Mouse (Mus musculus): ENCODE measurements at regions not wholly inside any gene's neighbourhood (a gene's known extent, or its start where the extent isn't known, plus 50 kb on each side); places are given as distances from the start of the nearest gene placed in this dataset.

DNA sequence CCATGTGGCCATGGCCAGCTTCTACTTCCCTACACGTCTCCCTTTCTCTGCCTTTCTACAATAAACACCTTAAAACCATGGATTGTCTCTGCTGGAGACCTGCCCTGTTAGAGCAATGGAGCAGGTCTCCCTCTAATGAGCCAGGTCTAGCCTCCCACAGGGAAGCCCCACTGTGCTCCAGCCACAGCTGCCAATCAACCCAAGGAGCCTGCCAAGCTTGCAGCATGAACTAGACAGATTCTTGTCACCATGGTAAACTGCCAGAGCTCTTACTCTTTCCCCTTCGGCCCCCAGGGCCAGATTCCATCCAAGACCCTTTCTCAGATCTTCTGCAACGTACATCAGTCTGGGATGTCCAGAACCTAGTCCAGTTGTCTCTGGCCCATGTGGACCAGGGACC, 217.1 kb upstream of the Fam241a start:
- DNase-seq, result no peak

DNA sequence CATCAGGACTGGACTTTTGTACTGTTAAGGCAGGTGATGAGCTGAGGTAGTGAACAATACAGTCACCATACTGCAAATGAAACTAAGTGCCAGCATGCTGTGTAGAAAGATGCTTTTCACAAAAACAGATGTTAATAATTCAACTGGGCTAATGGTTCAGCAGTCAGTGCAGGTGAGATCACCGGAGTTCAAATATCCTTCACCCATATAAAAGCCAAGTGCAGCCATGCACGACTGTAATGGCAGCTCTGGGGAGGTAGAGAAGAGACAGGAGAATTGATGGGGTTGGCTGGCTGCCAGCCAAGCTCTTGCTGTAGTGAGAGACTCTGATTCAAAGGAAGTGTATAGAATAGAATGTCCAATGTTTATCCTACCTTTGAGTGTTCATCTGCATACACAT, 214.3 kb upstream of the Fam241a start:
- DNase-seq, result no peak

DNA sequence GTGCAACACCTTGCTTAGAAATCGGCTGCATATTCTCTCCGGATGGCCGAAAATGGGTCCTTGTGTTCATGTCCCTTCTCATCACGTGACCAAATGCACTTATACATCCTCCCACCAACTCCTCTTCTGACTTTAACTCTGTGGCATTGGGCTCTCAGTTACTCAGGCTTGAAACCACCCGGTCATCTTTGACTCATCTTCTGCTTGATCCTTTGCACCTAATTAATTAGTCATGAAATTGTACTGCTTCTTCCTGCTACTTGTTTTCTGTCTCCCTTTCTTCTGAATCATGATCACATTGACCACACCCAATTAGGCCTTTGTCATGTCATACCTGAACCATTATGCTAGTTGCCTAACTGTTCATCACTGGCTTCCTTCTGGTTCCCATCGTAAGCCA, 208.4 kb upstream of the Fam241a start:
- no peak for DNase-seq

DNA sequence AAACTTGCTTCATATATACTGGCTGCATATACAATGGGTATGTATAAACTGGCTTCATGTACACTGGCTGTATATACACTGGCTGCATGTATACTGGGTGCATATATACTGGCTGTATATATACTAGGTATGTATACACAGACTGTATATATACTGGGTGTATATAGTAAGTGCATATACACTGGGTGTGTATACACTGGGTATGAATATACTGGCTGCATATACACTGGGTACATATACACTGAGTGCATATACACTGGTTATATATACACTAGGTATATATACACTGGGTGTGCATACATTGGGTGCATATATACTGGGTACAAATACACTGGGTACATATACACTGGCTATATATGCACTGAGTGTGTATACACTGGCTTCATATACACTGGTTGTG, 196.9 kb upstream of the Fam241a start:
- DNase-seq, result no peak

DNA sequence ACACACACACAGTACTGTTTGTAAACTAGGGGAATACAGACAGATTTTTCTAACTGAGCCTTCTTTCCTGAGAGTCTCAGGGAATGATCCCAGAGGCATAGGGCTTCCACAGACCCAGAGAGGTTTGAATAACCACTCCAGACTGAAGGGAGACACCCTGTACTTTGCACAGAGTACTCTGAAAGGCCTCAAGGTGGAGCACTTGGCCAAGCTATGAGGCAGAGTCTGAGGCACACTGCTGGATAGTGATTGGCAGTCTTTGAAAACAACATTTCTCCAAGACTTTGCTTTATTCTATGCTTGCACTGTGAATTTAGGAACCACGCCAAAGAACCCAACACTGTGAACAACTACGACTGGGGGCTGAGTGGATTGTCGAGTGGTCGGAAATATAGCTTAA, 192.1 kb upstream of the Fam241a start:
- peak; percentile 4 to 10 for DNase-seq

DNA sequence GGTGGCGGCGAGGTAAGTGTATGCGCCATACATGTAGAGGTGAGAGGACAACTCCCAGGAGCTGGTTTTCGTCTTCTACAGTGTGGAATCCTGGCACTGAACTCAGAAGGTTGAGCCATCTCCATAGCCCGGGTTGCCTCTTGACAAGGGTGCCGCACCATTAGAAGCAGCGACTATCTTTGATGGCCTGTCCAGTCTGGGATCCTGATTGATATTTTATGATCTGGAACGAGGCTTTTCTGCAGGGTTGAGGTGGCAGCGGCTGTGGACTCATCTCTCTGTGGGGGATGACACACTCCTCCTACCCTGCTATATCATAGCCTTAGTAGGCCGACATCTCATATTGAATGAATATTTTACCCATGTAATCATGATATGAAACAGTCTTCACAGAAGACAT, 191.0 kb upstream of the Fam241a start:
- no peak for DNase-seq

DNA sequence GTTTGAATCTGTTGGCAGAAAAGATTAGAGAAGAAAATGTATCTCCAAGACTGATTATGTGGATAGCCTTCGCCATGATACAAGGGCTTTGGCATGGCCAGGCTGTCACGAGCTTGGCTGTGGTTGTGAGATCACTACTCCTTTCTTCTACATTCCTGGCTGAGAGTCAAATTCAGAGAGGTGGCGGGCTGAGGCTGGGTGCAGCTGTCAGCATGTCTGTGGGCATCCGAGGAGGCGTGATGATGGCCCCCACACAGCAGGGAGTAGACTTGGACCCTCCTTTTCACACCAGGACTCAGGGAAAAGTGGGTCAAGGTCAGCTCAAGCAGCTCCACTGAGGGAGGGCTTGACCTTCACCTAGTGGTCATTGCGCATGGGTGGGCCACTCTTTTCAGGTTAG, 186.3 kb upstream of the Fam241a start:
- no peak for DNase-seq

DNA sequence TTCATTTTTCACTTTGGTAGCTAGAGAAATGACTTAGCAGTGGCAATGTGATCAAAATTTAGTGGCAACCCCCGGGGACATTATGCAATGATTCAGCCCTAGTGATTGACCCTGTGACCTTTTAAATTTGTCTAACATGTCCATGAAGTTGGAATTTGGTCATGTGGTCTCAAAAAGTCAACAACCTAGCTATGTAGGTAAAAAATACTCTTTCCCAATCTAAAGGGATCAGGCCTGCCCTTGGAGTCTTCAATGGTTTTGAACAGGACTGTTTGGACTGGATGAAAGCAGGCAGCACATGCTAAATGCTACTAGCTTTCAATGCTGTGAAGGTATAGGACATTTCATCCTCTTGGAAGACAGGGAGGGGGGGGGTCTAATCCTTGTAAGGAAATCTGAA, 185.3 kb upstream of the Fam241a start:
- no peak for DNase-seq

DNA sequence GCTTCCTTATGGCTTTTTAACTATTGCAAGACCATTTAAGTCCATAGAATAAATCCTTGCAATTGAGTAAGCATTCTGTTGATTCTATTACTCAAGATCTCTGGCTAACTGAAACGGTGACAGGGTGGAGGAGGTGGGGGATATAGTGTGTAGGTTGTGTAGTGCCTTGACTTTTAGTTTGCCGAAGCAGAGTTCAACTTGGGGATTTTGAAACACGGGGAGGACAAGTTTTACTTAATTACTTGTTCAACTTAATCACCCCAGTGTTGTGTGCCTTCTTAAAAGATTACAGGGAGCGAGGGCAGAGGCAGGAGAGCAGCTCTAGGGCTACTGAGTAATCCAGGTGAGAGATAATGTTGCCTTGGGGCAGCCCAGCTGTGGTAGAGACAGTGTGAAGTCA, 171.7 kb upstream of the Fam241a start:
- DNase-seq, result no peak

DNA sequence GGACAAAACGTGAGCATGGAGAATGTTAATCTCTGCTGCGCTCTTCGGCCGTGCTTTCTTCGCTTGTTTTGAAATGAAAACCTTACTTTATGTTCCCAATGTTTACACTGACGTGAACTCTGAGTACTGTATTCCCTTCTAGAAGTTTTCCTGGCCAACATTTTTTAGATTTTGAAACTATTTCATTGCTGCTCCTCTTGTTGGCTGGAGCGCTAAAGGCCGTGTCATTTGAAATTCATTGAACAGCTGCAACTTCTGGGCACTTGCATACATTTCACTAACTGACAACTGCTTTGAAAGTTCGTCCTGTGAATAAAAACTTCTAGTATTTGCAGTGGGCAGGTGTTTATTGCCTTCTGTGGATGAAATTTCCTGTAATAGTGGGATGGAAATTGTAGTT, 157.9 kb upstream of the Fam241a start:
- DNase-seq, result no peak

DNA sequence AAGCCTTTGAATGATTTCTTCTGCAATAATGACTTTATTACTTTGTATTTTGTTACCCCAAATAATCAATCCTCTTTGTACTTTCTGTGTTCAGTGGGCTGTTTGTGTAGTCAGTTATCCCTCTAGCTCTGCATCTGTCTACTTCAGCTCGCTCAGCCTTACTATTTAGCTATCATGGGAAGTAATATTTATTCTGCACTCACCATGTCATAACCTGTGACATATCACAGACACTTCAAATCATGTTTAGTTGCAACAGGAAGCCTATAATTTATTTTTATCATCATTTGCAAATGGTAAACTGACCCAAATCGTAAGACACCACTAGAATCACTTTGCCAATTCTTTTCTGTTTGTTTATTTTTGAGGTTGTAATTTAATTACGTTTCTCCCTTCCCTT, 147.6 kb upstream of the Fam241a start:
- no peak for DNase-seq

DNA sequence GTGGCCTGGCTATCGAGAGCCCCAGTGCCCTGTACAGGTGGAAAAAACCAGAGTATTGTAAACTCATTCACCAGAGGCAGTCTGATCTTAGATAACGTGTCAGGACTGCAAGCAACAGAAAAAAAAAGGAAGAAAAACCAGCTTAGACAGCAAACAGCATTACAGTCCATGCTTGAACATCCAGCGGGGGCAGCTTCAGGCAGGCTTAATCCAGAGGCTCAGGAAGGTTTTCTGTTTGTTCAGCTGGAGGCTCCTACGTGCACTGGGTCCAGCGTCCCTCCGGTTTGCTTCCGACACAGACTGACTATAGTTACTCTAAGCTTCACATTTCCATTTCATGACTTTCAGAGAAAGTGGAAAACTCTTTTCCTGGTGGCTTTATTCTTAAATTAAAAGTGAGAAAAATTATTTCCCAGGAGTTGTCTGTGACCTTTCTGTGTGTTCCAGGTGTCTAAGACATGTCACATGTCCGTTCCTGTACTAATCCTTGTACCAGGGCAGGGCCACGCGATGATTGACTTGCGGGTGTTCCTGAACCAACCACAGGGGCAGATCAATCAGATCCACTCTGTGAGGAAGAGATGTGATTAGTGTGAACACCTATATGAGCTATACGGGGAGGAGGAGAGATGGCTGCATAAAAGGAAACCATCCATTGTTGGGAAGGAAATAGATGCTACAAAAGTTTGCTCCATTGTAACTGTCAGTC, 144.4 kb upstream of the Fam241a start:
- no peak for DNase-seq

DNA sequence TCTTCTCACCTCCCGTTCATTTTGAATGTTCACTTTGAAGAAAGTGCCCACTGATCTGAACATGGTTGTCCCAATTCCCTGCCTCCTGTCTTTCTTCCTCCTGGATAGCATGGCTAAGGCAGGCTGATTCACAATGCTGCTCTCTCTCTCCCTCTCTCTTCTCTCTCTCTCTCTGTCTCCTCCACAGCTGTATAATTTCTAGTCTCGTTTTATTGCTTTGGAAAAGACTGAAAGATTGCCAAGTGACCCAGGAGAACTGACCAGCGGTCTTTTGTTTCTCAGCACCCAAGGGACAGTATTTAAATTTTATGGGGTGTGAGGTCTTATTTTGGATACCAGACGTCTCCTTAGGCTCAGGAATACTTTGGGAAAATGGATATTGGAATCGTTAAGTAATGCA, 143.1 kb upstream of the Fam241a start:
- no peak for DNase-seq

DNA sequence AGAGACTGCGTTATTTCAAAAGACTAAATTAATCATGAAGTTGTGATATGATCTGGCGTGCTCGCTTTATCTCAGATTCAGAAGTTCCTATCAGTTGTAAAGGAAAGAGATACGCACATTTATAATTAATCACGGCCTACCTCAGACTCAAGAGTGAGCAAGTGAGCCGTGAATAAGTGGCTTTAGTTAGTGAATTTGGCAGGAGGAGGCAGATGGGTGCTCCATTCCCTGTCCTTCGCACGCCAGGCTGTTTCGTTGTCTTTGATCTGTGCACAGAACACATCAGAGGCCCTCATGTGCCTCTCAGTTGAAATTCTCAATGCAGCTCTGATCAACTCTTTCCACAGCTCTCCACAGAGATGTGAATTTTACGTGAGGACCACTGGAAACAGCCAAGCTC, 140.4 kb upstream of the Fam241a start:
- DNase-seq, result no peak

DNA sequence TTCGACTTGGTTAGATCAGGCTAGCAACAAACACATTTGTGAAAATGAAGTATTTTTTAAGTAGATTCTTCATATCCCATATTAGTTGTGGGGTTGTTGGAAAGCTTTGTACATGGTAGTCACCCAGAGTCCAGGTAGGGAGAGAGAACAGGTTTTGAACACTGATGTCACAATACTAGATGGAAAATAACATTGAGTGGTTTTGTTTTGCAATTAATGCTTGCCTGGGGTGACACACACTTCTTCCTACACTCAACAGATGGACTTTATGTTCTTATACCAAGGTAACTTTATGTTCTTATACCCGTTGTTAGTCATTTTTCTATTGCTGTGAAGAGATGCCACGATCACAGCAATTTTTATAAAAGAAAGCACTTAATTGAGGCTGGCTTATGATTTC, 134.2 kb upstream of the Fam241a start:
- no peak for DNase-seq

DNA sequence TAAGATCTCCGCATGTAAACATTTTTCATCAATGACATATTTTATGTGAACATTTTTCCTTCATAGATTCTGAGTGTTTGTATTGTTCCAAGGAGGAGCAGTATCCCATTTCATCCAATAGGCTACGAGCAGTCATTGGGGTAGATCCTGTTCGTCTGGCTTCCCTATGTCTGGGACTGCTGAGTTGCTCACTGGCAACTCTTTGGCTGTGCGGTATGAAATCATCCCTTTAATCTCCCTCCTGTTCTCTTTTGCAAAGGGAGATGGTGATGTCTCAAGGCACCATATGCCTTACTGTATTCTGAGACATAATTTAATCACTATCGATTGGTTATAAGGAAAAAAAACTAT, 133.4 kb upstream of the Fam241a start:
- DNase-seq, result no peak

DNA sequence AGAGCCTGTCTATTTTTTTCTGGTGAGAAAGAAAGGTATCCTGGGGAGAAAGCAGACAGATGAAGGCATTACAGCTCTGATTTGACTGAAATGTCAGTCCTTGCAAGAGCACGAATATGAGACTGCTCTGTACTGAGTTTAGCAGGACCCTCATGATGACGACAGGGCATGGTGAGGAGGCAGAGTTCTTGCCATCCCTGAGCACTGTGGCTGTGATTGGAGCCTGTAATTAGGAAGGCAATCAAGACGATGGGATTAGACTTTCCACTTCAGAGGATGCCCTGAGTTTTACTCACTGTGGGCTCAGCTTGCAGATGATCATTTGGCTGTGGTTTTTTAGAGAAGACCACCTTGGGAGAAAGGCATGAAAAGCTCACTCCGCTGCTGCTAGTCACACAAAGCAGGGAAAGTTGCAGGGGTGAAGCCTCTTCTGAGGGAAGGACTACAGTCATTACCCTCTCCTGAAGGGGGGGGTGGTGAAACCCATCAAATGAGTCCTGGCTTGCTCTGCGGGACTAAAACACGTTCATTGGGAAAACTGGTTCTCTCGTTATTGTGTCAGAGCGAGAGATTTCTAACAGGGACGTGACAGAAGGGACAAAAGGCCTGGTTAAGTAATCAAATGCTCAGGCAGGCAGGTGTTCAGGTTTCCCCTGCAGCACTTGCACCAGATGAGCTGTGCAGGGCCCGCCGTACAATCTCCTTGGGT, 132.9 kb upstream of the Fam241a start:
- no peak for DNase-seq

DNA sequence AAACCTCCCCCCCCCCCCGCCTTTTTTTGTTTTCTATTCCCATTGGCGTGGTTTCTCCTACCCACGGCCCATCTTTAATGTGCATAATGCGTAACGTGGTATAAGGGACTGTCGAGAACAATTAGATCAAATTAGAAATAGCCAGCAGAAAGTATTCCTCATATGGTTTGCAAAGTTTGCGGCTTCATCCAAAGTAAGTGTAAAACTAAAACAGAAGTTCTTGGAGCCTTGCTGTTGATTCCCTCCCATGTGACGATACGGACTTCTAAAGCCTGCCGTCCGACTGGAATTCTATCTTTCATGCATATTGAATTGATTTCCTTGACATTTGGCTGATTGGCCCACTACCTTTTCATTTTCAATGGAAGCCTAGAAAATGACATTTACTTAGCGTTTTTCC, 128.7 kb upstream of the Fam241a start:
- DNase-seq, result no peak

DNA sequence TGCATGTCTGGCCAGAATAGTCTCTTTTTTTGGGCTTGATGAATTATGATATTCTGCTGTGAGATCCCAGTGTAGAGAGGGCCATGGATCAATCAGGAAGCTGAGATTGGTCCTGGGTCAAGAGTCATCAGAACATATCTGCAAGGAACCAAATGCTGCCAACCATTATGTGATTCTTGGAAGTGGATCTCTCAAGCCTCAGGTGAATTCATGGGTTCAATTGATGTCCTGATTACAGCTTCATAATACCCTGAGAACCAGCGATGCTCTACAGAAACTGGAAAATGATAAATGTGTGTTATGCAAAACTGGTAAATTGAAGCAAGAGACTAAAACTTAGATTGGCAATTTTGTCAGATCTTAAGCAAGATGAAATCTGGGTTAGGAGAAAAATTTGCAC, 118.8 kb upstream of the Fam241a start:
- no peak for DNase-seq

DNA sequence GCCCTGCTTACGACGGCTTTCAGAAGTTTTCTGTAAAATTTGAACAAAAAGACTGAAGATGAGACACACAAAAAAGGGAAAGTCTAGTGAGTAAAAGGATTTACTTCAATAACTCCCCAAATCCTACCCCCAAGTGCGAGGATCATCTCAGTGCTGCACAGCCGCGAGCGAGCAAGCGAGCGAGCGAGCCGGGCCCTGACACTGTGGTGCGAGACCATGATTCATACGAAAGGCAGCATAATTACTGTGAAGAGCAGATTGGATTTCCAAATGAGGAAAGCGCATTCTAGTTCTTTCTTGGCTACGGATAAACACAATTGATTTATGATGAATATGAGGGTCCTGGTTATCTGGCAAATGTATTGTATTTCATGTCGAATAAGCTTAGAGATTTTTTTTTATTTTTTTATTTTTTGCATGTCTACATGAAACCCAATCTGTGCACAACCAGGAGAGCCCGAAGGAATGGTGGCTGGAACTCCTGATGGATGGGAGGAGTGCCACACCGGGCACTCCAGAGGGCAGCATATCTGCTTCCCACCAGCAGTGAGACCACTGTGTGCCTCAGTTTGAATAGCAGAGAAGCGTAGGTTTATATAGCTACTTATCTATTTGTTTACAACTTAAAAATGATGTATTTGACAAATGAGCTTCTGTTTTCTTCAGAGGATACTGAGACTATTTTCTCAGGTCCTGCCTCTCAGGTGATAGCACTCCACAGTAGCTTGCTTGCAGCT, 106.9 kb upstream of the Fam241a start:
- no peak for DNase-seq

DNA sequence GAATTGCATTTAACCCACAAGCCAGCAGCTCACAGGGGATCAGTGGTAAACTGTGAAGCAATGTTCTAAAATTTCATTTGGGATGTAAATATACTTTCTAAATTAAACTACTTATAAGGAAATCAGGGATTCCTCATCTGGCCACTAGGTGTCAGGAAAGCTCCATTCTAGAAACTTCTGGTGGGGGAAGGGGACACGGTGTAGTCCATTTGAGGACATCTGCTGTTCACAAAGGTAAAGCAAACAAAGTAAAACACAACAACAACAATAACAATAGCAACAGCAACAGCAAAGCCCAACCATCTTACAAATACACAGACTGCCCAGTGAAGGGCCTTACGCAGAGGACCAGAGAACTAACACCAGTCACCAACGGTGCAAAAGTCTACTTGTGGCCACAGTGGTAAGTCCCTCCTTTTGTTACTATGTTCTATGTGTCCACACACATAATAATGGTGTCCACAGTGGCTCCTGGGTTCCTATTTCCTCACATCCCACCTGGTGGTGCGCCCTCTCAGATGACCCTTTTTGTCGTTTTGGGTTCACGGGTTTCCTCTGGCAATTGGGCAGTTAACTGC, 105.9 kb upstream of the Fam241a start:
- DNase-seq, result peak; percentile 12 to 25

DNA sequence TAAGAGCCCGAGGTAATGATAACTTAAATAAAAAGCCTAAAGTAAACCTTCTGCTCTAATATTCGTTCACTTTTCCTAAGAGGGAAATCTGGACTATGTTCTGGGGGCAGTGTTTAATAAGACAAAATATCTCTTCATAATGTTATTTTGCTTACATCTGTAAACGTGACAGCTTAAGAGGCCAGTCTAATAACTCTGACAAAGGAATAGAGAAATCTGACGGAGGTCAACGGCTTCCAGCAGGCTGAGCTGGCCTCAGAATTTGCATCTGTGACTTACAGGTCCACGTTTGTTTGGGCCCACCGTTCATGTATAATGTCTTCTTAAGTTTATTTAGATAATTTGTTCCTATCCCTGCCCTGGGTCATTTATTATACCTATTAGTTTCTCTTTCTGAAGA, 99.6 kb upstream of the Fam241a start:
- DNase-seq, result no peak

DNA sequence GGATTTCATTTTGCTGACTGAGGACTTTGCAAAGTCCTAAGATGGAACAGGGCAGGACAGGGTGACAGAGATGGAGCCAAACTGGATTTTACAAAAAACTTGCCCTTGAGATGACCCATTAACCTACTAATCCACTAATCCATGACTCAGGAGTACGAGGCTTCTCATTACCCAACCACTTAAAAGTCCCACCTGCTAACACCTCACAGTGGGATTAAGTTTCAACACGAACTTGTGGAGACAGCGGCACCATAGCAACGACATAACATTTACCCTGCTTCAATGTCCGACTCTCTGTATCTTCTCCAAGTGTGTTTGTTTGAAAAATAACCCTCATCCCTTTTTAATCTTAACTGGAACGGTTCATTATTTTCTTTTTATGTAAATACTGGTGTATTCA, 91.5 kb upstream of the Fam241a start:
- no peak for DNase-seq

DNA sequence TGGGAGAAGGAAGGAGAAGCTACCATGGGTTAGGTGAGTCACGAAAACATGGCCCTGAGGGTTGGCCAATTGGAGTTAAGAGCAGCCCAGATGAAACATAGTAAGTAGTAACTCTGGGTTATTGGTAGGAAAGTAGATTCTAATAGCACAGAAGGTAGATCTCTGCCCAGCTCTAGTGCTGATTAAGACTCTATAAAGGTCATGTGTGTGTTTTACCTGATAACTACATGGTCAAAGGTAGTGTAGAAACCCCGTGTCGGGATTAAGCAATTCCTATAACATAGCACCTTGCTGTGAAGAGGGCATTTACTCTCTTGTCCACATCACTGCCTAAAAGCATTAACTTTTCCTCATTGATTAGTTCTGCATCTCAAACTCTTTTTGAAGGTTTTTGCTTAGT, 89.0 kb upstream of the Fam241a start:
- DNase-seq, result no peak
